Mouse (Mus musculus): ENCODE measurements at regions not wholly inside any gene's neighbourhood (a gene's known extent, or its start where the extent isn't known, plus 50 kb on each side); places are given as distances from the start of the nearest gene placed in this dataset.

DNA sequence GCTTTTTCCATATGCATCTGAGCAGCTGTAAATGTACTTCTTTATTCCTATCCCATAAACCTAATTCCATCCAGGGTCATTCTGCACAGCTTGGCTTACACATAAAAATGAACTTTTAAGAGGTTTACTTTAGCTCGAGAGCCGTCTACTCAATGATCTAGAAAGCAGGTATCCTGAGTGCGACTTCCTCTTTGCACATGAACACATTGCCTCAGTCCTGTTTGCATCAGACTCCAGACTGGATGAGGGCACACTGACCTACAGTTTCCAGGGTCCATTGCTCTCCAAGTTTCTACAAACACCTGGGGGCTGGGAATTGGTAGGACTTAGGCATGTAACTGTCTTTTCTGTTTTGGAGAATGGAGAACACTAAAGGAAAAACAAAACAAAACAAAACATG is 2310.5 kb downstream of the 4930444P10Rik start:
- Histone ChIP-seq H3K9ac (ENCODE audit: low read length) (no peak overlapping the region), H3K27me3 (replicated peaks; ENCODE audit: control insufficient read depth, insufficient read depth, low read length) (no peaks in the 10 kb centered on the region), H3K36me3 (ENCODE audit: control insufficient read depth, insufficient read depth, low read length) (no peaks in the 10 kb centered on the region), H3K9me3 (replicated peaks; ENCODE audit: control insufficient read depth, low read length) (no peaks in the 10 kb centered on the region), H3K27ac (ENCODE audit: low read depth, low read length) (no peak overlapping the region), H3K4me1 (ENCODE audit: control insufficient read depth, insufficient read depth, low read length) (no peaks in the 10 kb centered on the region), H3K4me2 (ENCODE audit: low read length) (no peak overlapping the region), H3K4me3 (ENCODE audit: low read depth, low read length) (no peak overlapping the region)
- DNase-seq (ENCODE audit: low spot score) (no peak), ATAC-seq (no peak)
- 95% methylated on average over 3 of the region's 3 CpGs for WGBS

GRCm38 (mm10) chr1:13772106-13772505 is 2321.0 kb downstream of the 4930444P10Rik start:
- 40% methylated on average over 2 of the region's 2 CpGs for WGBS
- Histone ChIP-seq H3K4me1 (ENCODE audit: control insufficient read depth, insufficient read depth, low read length) (no peaks in the 10 kb centered on the region), H3K4me3 (ENCODE audit: low read depth, low read length) (no peak overlapping the region), H3K9ac (ENCODE audit: low read length) (no peak overlapping the region), H3K36me3 (ENCODE audit: control insufficient read depth, insufficient read depth, low read length) (no peaks in the 10 kb centered on the region), H3K9me3 (replicated peaks; ENCODE audit: control insufficient read depth, low read length) (no peaks in the 10 kb centered on the region), H3K27me3 (replicated peaks; ENCODE audit: control insufficient read depth, insufficient read depth, low read length) (no peaks in the 10 kb centered on the region), H3K27ac (ENCODE audit: low read depth, low read length) (no peak overlapping the region), H3K4me2 (ENCODE audit: low read length) (no peak overlapping the region)
- ATAC-seq = no peak
- DNase-seq (ENCODE audit: low spot score) = no peak

- Histone ChIP-seq H3K9ac (ENCODE audit: low read length) (no peak overlapping the region), H3K4me3 (ENCODE audit: low read depth, low read length) (no peak overlapping the region), H3K4me2 (ENCODE audit: low read length) (no peak overlapping the region), H3K27ac (ENCODE audit: low read depth, low read length) (no peak overlapping the region), H3K36me3 (ENCODE audit: control insufficient read depth, insufficient read depth, low read length) (no peaks in the 10 kb centered on the region), H3K27me3 (replicated peaks; ENCODE audit: control insufficient read depth, insufficient read depth, low read length) (no peaks in the 10 kb centered on the region), H3K4me1 (ENCODE audit: control insufficient read depth, insufficient read depth, low read length) (no peaks in the 10 kb centered on the region), H3K9me3 (replicated peaks; ENCODE audit: control insufficient read depth, low read length) (no peaks in the 10 kb centered on the region)
- ATAC-seq (no peak), DNase-seq (ENCODE audit: low spot score) (no peak)
- 78% methylated on average over 10 of the region's 10 CpGs for WGBS
These were observed 2322.1 kb downstream of the 4930444P10Rik start for GRCm38 (mm10) chr1:13771014-13771463.

- Histone ChIP-seq H3K9ac (ENCODE audit: low read length) (no peak overlapping the region), H3K27me3 (replicated peaks; ENCODE audit: control insufficient read depth, insufficient read depth, low read length) (no peaks in the 10 kb centered on the region), H3K4me1 (ENCODE audit: control insufficient read depth, insufficient read depth, low read length) (no peaks in the 10 kb centered on the region), H3K27ac (ENCODE audit: low read depth, low read length) (no peak overlapping the region), H3K36me3 (ENCODE audit: control insufficient read depth, insufficient read depth, low read length) (no peaks in the 10 kb centered on the region), H3K4me2 (ENCODE audit: low read length) (no peak overlapping the region), H3K9me3 (replicated peaks; ENCODE audit: control insufficient read depth, low read length) (no peaks in the 10 kb centered on the region), H3K4me3 (ENCODE audit: low read depth, low read length) (no peak overlapping the region)
- no peak for DNase-seq (ENCODE audit: low spot score)
- ATAC-seq = no peak
- 81% methylated on average over 1 of the region's 1 CpGs for WGBS
These were observed 2338.6 kb downstream of the A830018L16Rik start for GRCm38 (mm10) chr1:13752479-13752878.

GRCm38 (mm10) chr1:13751381-13751780 is 2337.5 kb downstream of the A830018L16Rik start:
- no peaks in the 10 kb centered on the region for H3K36me3 ChIP-seq (ENCODE audit: control insufficient read depth, insufficient read depth, low read length)
- no peak overlapping the region for H3K27ac ChIP-seq (ENCODE audit: low read depth, low read length)
- no peaks in the 10 kb centered on the region for H3K4me1 ChIP-seq (ENCODE audit: control insufficient read depth, insufficient read depth, low read length)
- no peak overlapping the region for H3K4me3 ChIP-seq (ENCODE audit: low read depth, low read length)
- 84% methylated on average over 1 of the region's 1 CpGs for WGBS
- no peak for ATAC-seq
- no peak for DNase-seq (ENCODE audit: low spot score)
- no peaks in the 10 kb centered on the region for H3K27me3 ChIP-seq (replicated peaks; ENCODE audit: control insufficient read depth, insufficient read depth, low read length)
- H3K9ac ChIP-seq (ENCODE audit: low read length) = no peak overlapping the region
- H3K9me3 ChIP-seq (replicated peaks; ENCODE audit: control insufficient read depth, low read length) = no peaks in the 10 kb centered on the region
- no peak overlapping the region for H3K4me2 ChIP-seq (ENCODE audit: low read length)
